Mouse (Mus musculus) hindbrain, embryonic 14.5 days (tissue): Measurements from ENCODE around the gene Cars2. TPM values are rescaled to one million over a fixed set of nuclear protein-coding genes. Genes with fewer than 3 reads are reported as not detected.
"Not testable (repeated sequence)": the region's sequence is repeated elsewhere in the genome, so short reads cannot be mapped to it uniquely, and the experiment has no call there.

Experiments
- ATAC-seq: fragments of 200-750 bp; cut with Nextera tagmentation; 2 replicates; pipeline ENCODE4 v1.8.0; 2017; ENCODE audit warnings: moderate number of reproducible peaks, mild to moderate bottlenecking, moderate TSS enrichment, moderate library complexity; ENCODE audit not compliant: low FRiP score
- DNase-seq: peaks from one replicate; pipeline ENCODE4 v3.0.0-alpha.2; 2015; ENCODE audit warnings: low spot score
- H3K27ac ChIP-seq: fragments of 300-500 bp; sonication (generic); 2 replicates; pipeline ENCODE4 v1.5.1; 2014; ENCODE audit warnings: mild to moderate bottlenecking, moderate library complexity
- H3K27me3 ChIP-seq: fragments of 300-500 bp; sonication (generic); 2 replicates; pipeline ENCODE4 v1.6.1; 2014; ENCODE audit warnings: mild to moderate bottlenecking, low read length, mixed read lengths; ENCODE audit not compliant: control insufficient read depth, insufficient read depth
- H3K36me3 ChIP-seq: fragments of 300-500 bp; sonication (generic); replicated peaks from 2 replicates; pipeline ENCODE4 v1.6.1; 2014; ENCODE audit not compliant: control insufficient read depth, insufficient read depth
- H3K4me1 ChIP-seq: fragments of 300-500 bp; sonication (generic); replicated peaks from 2 replicates; pipeline ENCODE4 v1.6.1; 2014; ENCODE audit warnings: antibody characterized with exemption, low read length, mixed read lengths; ENCODE audit not compliant: control insufficient read depth, insufficient read depth
- H3K4me2 ChIP-seq: fragments of 300-500 bp; sonication (generic); replicated peaks from 2 replicates; pipeline ENCODE4 v1.6.1; 2014; ENCODE audit warnings: mild to moderate bottlenecking, moderate library complexity
- H3K4me3 ChIP-seq: fragments of 300-500 bp; sonication (generic); replicated peaks from 2 replicates; pipeline ENCODE4 v1.5.1; 2014; ENCODE audit warnings: mild to moderate bottlenecking, low read length
- H3K9ac ChIP-seq: fragments of 300-500 bp; sonication (generic); 2 replicates; pipeline ENCODE4 v1.6.1; 2014
- H3K9me3 ChIP-seq: fragments of 300-500 bp; sonication (generic); 2 replicates; pipeline ENCODE4 v1.6.1; 2016; ENCODE audit warnings: low read length; ENCODE audit not compliant: control insufficient read depth
- WGBS: fragments of 180-500 bp; shearing (Covaris S2); extraction: QIAGEN DNeasy Blood & Tissue Kit; methylation state at CpG from one replicate; pipeline ENCODE4 v1.1.7; 2014; 5-methylcytosine and 5-hydroxymethylcytosine counted together
- polyA plus RNA-seq: library from polyadenylated mRNA; unstranded; fragments of >200 nt; fragmentation: Nextera tagmentation; extraction: Ambion mirVana; gene quantifications from 2 replicates; pipeline ENCODE4 v1.2.1, GENCODE M21; 2014

Cars2 gene
- polyA plus RNA-seq, 1 experiment from 2014 or later, result 26.0 TPM

GRCm38 (mm10) chr8:11503476-11504232, 46.9 kb downstream of the Cars2 start:
- ATAC-seq, result no peak
- Histone ChIP-seq H3K9me3 (no peaks in the 10 kb centered on the region), H3K36me3 (peaks cover 63% of the 10 kb centered on the region), H3K4me3 (no peak overlapping the region), H3K4me2 (no peak overlapping the region), H3K9ac (no peak overlapping the region), H3K27me3 (no peaks in the 10 kb centered on the region), H3K4me1 (peaks cover 2% of the 10 kb centered on the region), H3K27ac (no peak overlapping the region)
- no peak for DNase-seq
- WGBS, result 88% methylated on average over 13 of the region's 13 CpGs

GRCm38 (mm10) chr8:11498786-11499485, 51.6 kb downstream of the Cars2 start:
- ATAC-seq (no peak), DNase-seq (no peak)
- H3K9ac ChIP-seq, result no peak overlapping the region
- H3K9me3 ChIP-seq, result no peaks in the 10 kb centered on the region
- H3K4me2 ChIP-seq, result peak overlapping the region; percentile 77
- no peak overlapping the region for H3K27ac ChIP-seq
- peaks cover 17% of the 10 kb centered on the region for H3K4me1 ChIP-seq
- 92% methylated on average over 4 of the region's 4 CpGs for WGBS
- no peak overlapping the region for H3K4me3 ChIP-seq
- H3K36me3 ChIP-seq, result peaks cover 18% of the 10 kb centered on the region
- no peaks in the 10 kb centered on the region for H3K27me3 ChIP-seq

GRCm38 (mm10) chr8:11498281-11498680, 52.3 kb downstream of the Cars2 start:
- H3K4me3 ChIP-seq, result peak overlapping the region; percentile 77
- WGBS, result 77% methylated on average over 12 of the region's 12 CpGs
- peaks cover 11% of the 10 kb centered on the region for H3K36me3 ChIP-seq
- ATAC-seq, result no peak
- peaks cover 17% of the 10 kb centered on the region for H3K4me1 ChIP-seq
- H3K4me2 ChIP-seq, result peak overlapping the region; percentile 77
- DNase-seq, result no peak
- H3K9ac ChIP-seq, result peak overlapping the region; percentile 84
- no peaks in the 10 kb centered on the region for H3K9me3 ChIP-seq
- no peak overlapping the region for H3K27ac ChIP-seq
- no peaks in the 10 kb centered on the region for H3K27me3 ChIP-seq

GRCm38 (mm10) chr8:11497017-11497990, 53.3 kb downstream of the Cars2 start, which contains the start of gene Naxd:
TSS of gene Naxd (plus strand) at chr8:11497506.
- Histone ChIP-seq H3K4me3 (peak within 1 kb of the TSS; percentile 77), H3K4me1 (peaks cover 17% of the 10 kb centered on the region), H3K4me2 (peak within 1 kb of the TSS; percentile 77), H3K27me3 (no peaks in the 10 kb centered on the region), H3K27ac (peak within 1 kb of the TSS; percentile 91), H3K36me3 (peaks cover 1% of the 10 kb centered on the region), H3K9me3 (no peaks in the 10 kb centered on the region), H3K9ac (peak within 1 kb of the TSS; percentile 84)
- ATAC-seq (peak; percentile 97), DNase-seq (peak; percentile 91)
- WGBS, result 3% methylated on average over 72 of the region's 73 CpGs

GRCm38 (mm10) chr8:11492340-11492739, 58.2 kb downstream of the Cars2 start:
- not testable (repeated sequence) for ATAC-seq, H3K4me1 ChIP-seq, H3K27me3 ChIP-seq, H3K4me3 ChIP-seq, H3K36me3 ChIP-seq, H3K27ac ChIP-seq, H3K9ac ChIP-seq, H3K4me2 ChIP-seq, DNase-seq, H3K9me3 ChIP-seq
- WGBS, result 85% methylated on average over 2 of the region's 2 CpGs

- no peaks in the 10 kb centered on the region for H3K27me3 ChIP-seq
- H3K9me3 ChIP-seq, result no peaks in the 10 kb centered on the region
- no peak overlapping the region for H3K9ac ChIP-seq
- DNase-seq (no peak), ATAC-seq (no peak)
- WGBS, result 79% methylated on average over 4 of the region's 4 CpGs
- no peak overlapping the region for H3K4me2 ChIP-seq
- no peak overlapping the region for H3K27ac ChIP-seq
- no peaks in the 10 kb centered on the region for H3K36me3 ChIP-seq
- no peak overlapping the region for H3K4me3 ChIP-seq
- H3K4me1 ChIP-seq, result no peaks in the 10 kb centered on the region
These were observed 63.4 kb downstream of the Cars2 start for GRCm38 (mm10) chr8:11487229-11487628.

GRCm38 (mm10) chr8:11486142-11486541, 64.4 kb downstream of the Cars2 start:
- DNase-seq (peak; percentile 83), ATAC-seq (no peak)
- Histone ChIP-seq H3K27ac (no peak overlapping the region), H3K4me1 (no peaks in the 10 kb centered on the region), H3K9ac (no peak overlapping the region), H3K9me3 (no peaks in the 10 kb centered on the region), H3K36me3 (no peaks in the 10 kb centered on the region), H3K4me3 (no peak overlapping the region), H3K27me3 (peaks cover 8% of the 10 kb centered on the region; the same call in 1 of the 2 replicates), H3K4me2 (no peak overlapping the region)
- WGBS, result 29% methylated on average over 7 of the region's 7 CpGs

GRCm38 (mm10) chr8:11482537-11482936, 68.0 kb downstream of the Cars2 start:
- 67% methylated on average over 3 of the region's 3 CpGs for WGBS
- Histone ChIP-seq H3K4me1 (peaks cover 12% of the 10 kb centered on the region; the same call in 1 of the 2 replicates), H3K9me3 (no peaks in the 10 kb centered on the region), H3K4me3 (no peak overlapping the region), H3K36me3 (no peaks in the 10 kb centered on the region), H3K27me3 (peaks cover 43% of the 10 kb centered on the region), H3K4me2 (no peak overlapping the region), H3K9ac (no peak overlapping the region), H3K27ac (no peak overlapping the region)
- DNase-seq, result no peak
- ATAC-seq, result no peak
